Mouse (Mus musculus): ENCODE measurements around the gene Arl11. TPM values are rescaled to one million over a fixed set of nuclear protein-coding genes. Genes with fewer than 3 reads are reported as not detected.

Gene Arl11
- polyA plus RNA-seq, 1 experiment, result 0.74 TPM

- no peak overlapping the region for H3K27ac ChIP-seq (ENCODE audit: insufficient read depth, low read depth, low read length)
- TF ChIP-seq CTCF (conservative IDR thresholded peaks at IDR 0.05; ENCODE audit: insufficient read depth, insufficient read length, low read depth, low read length), result no peak
- no peak for TF ChIP-seq POLR2A (IDR thresholded peaks at IDR 0.05; ENCODE audit: low read depth, low read length)
- no peaks in the 10 kb centered on the region for H3K27me3 ChIP-seq (replicated peaks; ENCODE audit: control insufficient read depth, insufficient read depth, low read length)
- no peaks in the 10 kb centered on the region for H3K36me3 ChIP-seq (ENCODE audit: control insufficient read depth, insufficient read depth, low read length)
- H3K4me3 ChIP-seq (ENCODE audit: insufficient read depth, low read depth, low read length), result no peak overlapping the region
- no peaks in the 10 kb centered on the region for H3K4me1 ChIP-seq (ENCODE audit: control insufficient read depth, insufficient read depth, low read length)
- 35% methylated on average over 3 of the region's 3 CpGs for WGBS
- peak; percentile 53 for DNase-seq
Measured at GRCm38 (mm10) chr14:61290664-61291063, 18.9 kb upstream of the Arl11 start.

GRCm38 (mm10) chr14:61293884-61294737 is 15.4 kb upstream of the Arl11 start:
- peak; percentile 60 for DNase-seq

GRCm38 (mm10) chr14:61294738-61295079 is 14.8 kb upstream of the Arl11 start:
- peak; percentile 58 for DNase-seq
- WGBS, result 20% methylated on average over 6 of the region's 6 CpGs
- TF ChIP-seq POLR2A (IDR thresholded peaks at IDR 0.05; ENCODE audit: low read depth, low read length) (no peak), CTCF (conservative IDR thresholded peaks at IDR 0.05; ENCODE audit: insufficient read depth, insufficient read length, low read depth, low read length) (peak; percentile 67)

More at GRCm38 (mm10) chr14:61293884-61294737, 15.4 kb upstream of the Arl11 start:
- Histone ChIP-seq H3K27ac (ENCODE audit: insufficient read depth, low read depth, low read length) (no peak overlapping the region), H3K36me3 (ENCODE audit: control insufficient read depth, insufficient read depth, low read length) (no peaks in the 10 kb centered on the region), H3K4me3 (ENCODE audit: insufficient read depth, low read depth, low read length) (no peak overlapping the region), H3K27me3 (replicated peaks; ENCODE audit: control insufficient read depth, insufficient read depth, low read length) (no peaks in the 10 kb centered on the region), H3K4me1 (ENCODE audit: control insufficient read depth, insufficient read depth, low read length) (no peaks in the 10 kb centered on the region)
- 56% methylated on average over 16 of the region's 16 CpGs for WGBS
- TF ChIP-seq CTCF (conservative IDR thresholded peaks at IDR 0.05; ENCODE audit: insufficient read depth, insufficient read length, low read depth, low read length), result peak; percentile 57
- no peak for TF ChIP-seq POLR2A (IDR thresholded peaks at IDR 0.05; ENCODE audit: low read depth, low read length)

GRCm38 (mm10) chr14:61299810-61300209 is 9.7 kb upstream of the Arl11 start:
- Histone ChIP-seq H3K27ac (ENCODE audit: insufficient read depth, low read depth, low read length) (no peak overlapping the region), H3K27me3 (replicated peaks; ENCODE audit: control insufficient read depth, insufficient read depth, low read length) (no peaks in the 10 kb centered on the region), H3K36me3 (ENCODE audit: control insufficient read depth, insufficient read depth, low read length) (no peaks in the 10 kb centered on the region), H3K4me1 (ENCODE audit: control insufficient read depth, insufficient read depth, low read length) (no peaks in the 10 kb centered on the region), H3K4me3 (ENCODE audit: insufficient read depth, low read depth, low read length) (no peak overlapping the region)
- WGBS, result 91% methylated on average over 6 of the region's 6 CpGs
- no peak for DNase-seq
- no peak for TF ChIP-seq CTCF (conservative IDR thresholded peaks at IDR 0.05; ENCODE audit: insufficient read depth, insufficient read length, low read depth, low read length)
- no peak for TF ChIP-seq POLR2A (IDR thresholded peaks at IDR 0.05; ENCODE audit: low read depth, low read length)

More at GRCm38 (mm10) chr14:61294738-61295079, 14.8 kb upstream of the Arl11 start:
- H3K27ac ChIP-seq (ENCODE audit: insufficient read depth, low read depth, low read length), result no peak overlapping the region
- H3K4me3 ChIP-seq (ENCODE audit: insufficient read depth, low read depth, low read length), result no peak overlapping the region
- no peaks in the 10 kb centered on the region for H3K36me3 ChIP-seq (ENCODE audit: control insufficient read depth, insufficient read depth, low read length)
- no peaks in the 10 kb centered on the region for H3K4me1 ChIP-seq (ENCODE audit: control insufficient read depth, insufficient read depth, low read length)
- H3K27me3 ChIP-seq (replicated peaks; ENCODE audit: control insufficient read depth, insufficient read depth, low read length), result no peaks in the 10 kb centered on the region

- Histone ChIP-seq H3K36me3 (ENCODE audit: control insufficient read depth, insufficient read depth, low read length) (no peaks in the 10 kb centered on the region), H3K4me3 (ENCODE audit: insufficient read depth, low read depth, low read length) (no peak overlapping the region), H3K4me1 (ENCODE audit: control insufficient read depth, insufficient read depth, low read length) (no peaks in the 10 kb centered on the region), H3K27me3 (replicated peaks; ENCODE audit: control insufficient read depth, insufficient read depth, low read length) (no peaks in the 10 kb centered on the region), H3K27ac (ENCODE audit: insufficient read depth, low read depth, low read length) (no peak overlapping the region)
- no peak for DNase-seq
- 60% methylated on average over 2 of the region's 2 CpGs for WGBS
- TF ChIP-seq POLR2A (IDR thresholded peaks at IDR 0.05; ENCODE audit: low read depth, low read length) (no peak), CTCF (conservative IDR thresholded peaks at IDR 0.05; ENCODE audit: insufficient read depth, insufficient read length, low read depth, low read length) (no peak)
Measured at GRCm38 (mm10) chr14:61301323-61301722, 8.2 kb upstream of the Arl11 start.

GRCm38 (mm10) chr14:61302428-61302827 is 7.1 kb upstream of the Arl11 start:
- Histone ChIP-seq H3K4me3 (ENCODE audit: insufficient read depth, low read depth, low read length) (no peak overlapping the region), H3K27ac (ENCODE audit: insufficient read depth, low read depth, low read length) (no peak overlapping the region), H3K36me3 (ENCODE audit: control insufficient read depth, insufficient read depth, low read length) (no peaks in the 10 kb centered on the region), H3K27me3 (replicated peaks; ENCODE audit: control insufficient read depth, insufficient read depth, low read length) (no peaks in the 10 kb centered on the region), H3K4me1 (ENCODE audit: control insufficient read depth, insufficient read depth, low read length) (no peaks in the 10 kb centered on the region)
- TF ChIP-seq POLR2A (IDR thresholded peaks at IDR 0.05; ENCODE audit: low read depth, low read length), result no peak
- no peak for TF ChIP-seq CTCF (conservative IDR thresholded peaks at IDR 0.05; ENCODE audit: insufficient read depth, insufficient read length, low read depth, low read length)
- no peak for DNase-seq
- 83% methylated on average over 2 of the region's 2 CpGs for WGBS

GRCm38 (mm10) chr14:61303969-61304609 is 5.5 kb upstream of the Arl11 start:
- H3K4me3 ChIP-seq (ENCODE audit: insufficient read depth, low read depth, low read length), result no peak overlapping the region
- H3K27me3 ChIP-seq (replicated peaks; ENCODE audit: control insufficient read depth, insufficient read depth, low read length), result no peaks in the 10 kb centered on the region
- H3K27ac ChIP-seq (ENCODE audit: insufficient read depth, low read depth, low read length), result no peak overlapping the region
- H3K36me3 ChIP-seq (ENCODE audit: control insufficient read depth, insufficient read depth, low read length), result no peaks in the 10 kb centered on the region
- no peak for DNase-seq
- TF ChIP-seq CTCF (conservative IDR thresholded peaks at IDR 0.05; ENCODE audit: insufficient read depth, insufficient read length, low read depth, low read length) (no peak), POLR2A (IDR thresholded peaks at IDR 0.05; ENCODE audit: low read depth, low read length) (no peak)
- WGBS, result 76% methylated on average over 4 of the region's 4 CpGs
- no peaks in the 10 kb centered on the region for H3K4me1 ChIP-seq (ENCODE audit: control insufficient read depth, insufficient read depth, low read length)
